Mouse (Mus musculus) liver, adult (tissue): ENCODE data around the gene Egf.

ENCODE experiments used
- GATA4 ChIP-seq: IDR thresholded peaks from 2 replicates; pipeline ENCODE4 v1.6.1; 2014; ENCODE audit warnings: mild to moderate bottlenecking, low read length; ENCODE audit not compliant: insufficient replicate concordance

Gene Egf

GRCm38 (mm10) chr3:129730426-129730825 lies 24.7 kb downstream of the Egf start:
- no peak for TF ChIP-seq GATA4

GRCm38 (mm10) chr3:129729916-129730315 lies 25.2 kb downstream of the Egf start:
- no peak for TF ChIP-seq GATA4

- no peak for TF ChIP-seq GATA4
Measured at GRCm38 (mm10) chr3:129725592-129725991, 29.5 kb downstream of the Egf start.

GRCm38 (mm10) chr3:129724961-129725501 lies 30.1 kb downstream of the Egf start:
- TF ChIP-seq GATA4: 0 out of 2 replicates have a peak, but pooled peaks have one; percentile 27

- TF ChIP-seq GATA4: no peak
Measured at GRCm38 (mm10) chr3:129724505-129724904, 30.6 kb downstream of the Egf start.

- no peak for TF ChIP-seq GATA4
Measured at GRCm38 (mm10) chr3:129723311-129723710, 31.8 kb downstream of the Egf start.

- no peak for TF ChIP-seq GATA4
Measured at GRCm38 (mm10) chr3:129714542-129715145, 40.5 kb downstream of the Egf start.

GRCm38 (mm10) chr3:129708157-129708556 lies 47.0 kb downstream of the Egf start:
- no peak for TF ChIP-seq GATA4

GRCm38 (mm10) chr3:129698882-129699281 lies 56.2 kb downstream of the Egf start:
- no peak for TF ChIP-seq GATA4

- no peak for TF ChIP-seq GATA4
Measured at GRCm38 (mm10) chr3:129698365-129698764, 56.8 kb downstream of the Egf start.

GRCm38 (mm10) chr3:129697691-129698090 lies 57.4 kb downstream of the Egf start:
- no peak for TF ChIP-seq GATA4

GRCm38 (mm10) chr3:129695943-129696342 lies 59.2 kb downstream of the Egf start:
- no peak for TF ChIP-seq GATA4

GRCm38 (mm10) chr3:129693581-129693980 lies 61.5 kb downstream of the Egf start:
- TF ChIP-seq GATA4: no peak

- no peak for TF ChIP-seq GATA4
Measured at GRCm38 (mm10) chr3:129692816-129693215, 62.3 kb downstream of the Egf start.

GRCm38 (mm10) chr3:129687429-129687828 lies 67.7 kb downstream of the Egf start:
- TF ChIP-seq GATA4: no peak

- no peak for TF ChIP-seq GATA4
Measured at GRCm38 (mm10) chr3:129686698-129687333, 68.3 kb downstream of the Egf start.
